Mouse (Mus musculus) liver, embryonic 14.5 days (tissue): Measurements from ENCODE around the gene Slc36a4.

ENCODE experiments used
- CTCF ChIP-seq: IDR thresholded peaks from 2 replicates; pipeline ENCODE4 v1.5.1; 2016; ENCODE audit warnings: antibody characterized with exemption, low read depth, control low read depth
- EP300 ChIP-seq: IDR thresholded peaks from 2 replicates; pipeline ENCODE4 v1.6.1; 2016; ENCODE audit warnings: antibody characterized with exemption, low read depth

DNA sequence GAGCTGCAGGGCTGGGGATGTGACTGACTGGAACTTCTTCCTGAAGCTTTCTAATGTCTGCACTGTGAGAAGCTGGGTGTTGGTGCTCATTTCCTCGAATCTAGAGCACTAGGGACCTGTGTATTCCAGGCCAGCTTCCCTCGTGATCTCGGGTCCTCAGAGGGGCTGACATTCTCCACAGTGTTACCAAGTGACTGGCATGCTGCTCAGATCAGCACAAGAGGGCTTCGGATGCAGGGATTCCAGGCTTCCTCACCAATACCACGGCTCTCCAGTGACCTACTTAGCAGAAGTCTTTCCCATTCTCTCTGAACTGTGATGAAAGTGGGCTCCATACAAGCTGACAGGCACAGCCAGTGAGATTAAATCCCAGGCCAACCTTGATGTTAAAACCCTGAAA is 14.5 kb upstream of the Slc36a4 start:
- TF ChIP-seq CTCF (no peak), EP300 (no peak)
